Mouse (Mus musculus) myocyte (in vitro differentiated cells): Measurements from ENCODE around the gene Map2k3.
A peak's percentile ranks its signal among the peaks of the same experiment; 100 is the strongest.

ENCODE experiments used
- MYOD1 ChIP-seq, 3 experiments: IDR thresholded peaks; one replicate each; pipeline ENCODE4 v1.6.1; 2011; ENCODE audit warnings: control low read depth in 2 of 3, low read depth in 2 of 3, mild to moderate bottlenecking in 2 of 3, moderate library complexity in 1 of 3; ENCODE audit not compliant: insufficient read length in 2 of 3, control insufficient read depth in 1 of 3
- POLR2A ChIP-seq: IDR thresholded peaks from one replicate; pipeline ENCODE4 v1.6.1; 2011; ENCODE audit warnings: low read depth, mild to moderate bottlenecking, control low read depth, moderate library complexity; ENCODE audit not compliant: insufficient read length

DNA sequence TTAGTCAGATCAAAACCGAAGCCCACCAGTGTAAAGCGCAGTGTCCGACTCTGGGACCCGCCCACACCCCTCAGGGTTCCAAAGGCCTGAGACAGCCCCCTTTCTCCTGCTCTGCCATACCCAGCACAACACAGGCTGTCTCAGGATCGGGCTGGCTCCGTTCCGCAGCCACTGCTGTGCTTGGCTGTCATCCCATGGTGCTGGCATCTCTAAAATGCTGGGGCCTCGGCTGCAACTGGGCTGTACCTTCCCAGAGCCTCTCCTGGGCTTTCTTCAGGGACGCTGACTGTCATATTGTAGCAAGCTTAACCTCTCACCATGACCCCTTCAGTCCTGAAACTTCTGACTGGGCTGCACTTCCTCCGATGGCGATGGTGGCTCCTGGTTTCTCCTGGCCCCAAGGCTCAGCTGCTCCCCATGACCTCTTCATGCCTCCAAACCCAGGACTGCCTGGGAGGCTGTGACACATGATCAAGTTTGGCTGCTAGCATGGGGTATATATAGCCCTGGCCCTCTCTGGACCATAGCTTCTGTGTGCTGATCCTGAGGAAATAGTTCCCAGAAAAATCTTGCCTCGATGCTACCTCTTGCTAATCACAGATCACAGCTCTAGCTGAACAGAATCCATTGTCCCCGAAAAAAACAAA lies 53.2 kb downstream of the Map2k3 start:
- TF ChIP-seq MYOD1 (IDR thresholded peaks at IDR 0.05; ENCODE audit: control insufficient read depth in 1 of 3, insufficient read length in 2 of 3, low read depth in 2 of 3), result peak in 1 of 3 experiments; percentile 9
- TF ChIP-seq POLR2A, result no peak
